Mouse (Mus musculus) ES-Bruce4 (cell line): ENCODE data around the gene Cntn4. TPM values are rescaled to one million over a fixed set of nuclear protein-coding genes. Genes with fewer than 3 reads are reported as not detected.

ENCODE experiments used
- H3K27ac ChIP-seq: 2 replicates; pipeline ENCODE4 v1.5.1; 2012; ENCODE audit warnings: low read length, inconsistent platforms; ENCODE audit not compliant: insufficient read depth
- H3K27me3 ChIP-seq: 2 replicates; pipeline ENCODE4 v1.6.1; 2012; ENCODE audit warnings: mild to moderate bottlenecking, low read length, inconsistent platforms; ENCODE audit not compliant: control insufficient read depth, poor library complexity, insufficient read depth, severe bottlenecking
- H3K36me3 ChIP-seq: 2 replicates; pipeline ENCODE4 v1.6.1; 2012; ENCODE audit warnings: inconsistent platforms, mild to moderate bottlenecking, low read length, moderate library complexity; ENCODE audit not compliant: control insufficient read depth, poor library complexity, insufficient read depth, severe bottlenecking
- H3K4me1 ChIP-seq: one replicate; pipeline ENCODE4 v1.8.1; 2011; ENCODE audit warnings: low read length; ENCODE audit not compliant: control insufficient read depth, insufficient read depth
- H3K4me3 ChIP-seq: 2 replicates; pipeline ENCODE4 v1.5.1; 2011; ENCODE audit warnings: low read depth, mild to moderate bottlenecking, low read length
- H3K9ac ChIP-seq: 2 replicates; pipeline ENCODE4 v1.6.1; 2012; ENCODE audit warnings: low read depth, mild to moderate bottlenecking, inconsistent platforms; ENCODE audit not compliant: poor library complexity, severe bottlenecking
- H3K9me3 ChIP-seq: replicated peaks from 2 replicates; pipeline ENCODE4 v1.6.1; 2012; ENCODE audit warnings: mild to moderate bottlenecking, low read length, inconsistent platforms; ENCODE audit not compliant: control insufficient read depth, poor library complexity, insufficient read depth, severe bottlenecking
- CTCF ChIP-seq: IDR thresholded peaks from one replicate; pipeline ENCODE4 v1.8.1; 2011; ENCODE audit warnings: low read depth, low read length
- EP300 ChIP-seq: IDR thresholded peaks from 2 replicates; pipeline ENCODE4 v1.6.1; 2011; ENCODE audit warnings: low read depth, low read length; ENCODE audit not compliant: insufficient read depth
- POLR2A ChIP-seq: IDR thresholded peaks from one replicate; pipeline ENCODE4 v1.8.1; 2011; ENCODE audit warnings: low read length; ENCODE audit not compliant: insufficient read depth
- polyA plus RNA-seq: library from polyadenylated mRNA; stranded (reverse); fragments of >200 nt; gene quantifications from 2 replicates; pipeline ENCODE4 v1.2.4, GENCODE M21; 2011; ENCODE audit warnings: low read depth; ENCODE audit not compliant: missing spikeins, insufficient read depth, insufficient read length

Gene Cntn4
- polyA plus RNA-seq, 1 experiment, result not detected

- H3K4me1 ChIP-seq, result no peaks in the 10 kb centered on the region
- no peak for TF ChIP-seq EP300
- no peak for TF ChIP-seq POLR2A
- TF ChIP-seq CTCF, result no peak
- H3K27ac ChIP-seq, result no peak overlapping the region
- H3K9ac ChIP-seq, result no peak overlapping the region
- H3K9me3 ChIP-seq, result no peaks in the 10 kb centered on the region
- no peaks in the 10 kb centered on the region for H3K27me3 ChIP-seq
- H3K36me3 ChIP-seq, result no peaks in the 10 kb centered on the region
- H3K4me3 ChIP-seq, result no peak overlapping the region
Measured at GRCm38 (mm10) chr6:106213071-106213470, 535.6 kb downstream of the Cntn4 start.

GRCm38 (mm10) chr6:106237046-106237948 lies 559.8 kb downstream of the Cntn4 start:
- Histone ChIP-seq H3K4me1 (no peaks in the 10 kb centered on the region), H3K27ac (no peak overlapping the region), H3K36me3 (no peaks in the 10 kb centered on the region), H3K9me3 (no peaks in the 10 kb centered on the region), H3K9ac (no peak overlapping the region), H3K27me3 (no peaks in the 10 kb centered on the region), H3K4me3 (no peak overlapping the region)
- TF ChIP-seq EP300 (no peak), CTCF (no peak), POLR2A (no peak)

- no peaks in the 10 kb centered on the region for H3K27me3 ChIP-seq
- no peaks in the 10 kb centered on the region for H3K4me1 ChIP-seq
- H3K4me3 ChIP-seq, result no peak overlapping the region
- no peak overlapping the region for H3K27ac ChIP-seq
- H3K9me3 ChIP-seq, result no peaks in the 10 kb centered on the region
- no peaks in the 10 kb centered on the region for H3K36me3 ChIP-seq
- no peak for TF ChIP-seq EP300
- TF ChIP-seq CTCF, result no peak
- no peak for TF ChIP-seq POLR2A
- no peak overlapping the region for H3K9ac ChIP-seq
Measured at GRCm38 (mm10) chr6:106241553-106241952, 564.1 kb downstream of the Cntn4 start.

GRCm38 (mm10) chr6:106263396-106263795 lies 585.9 kb downstream of the Cntn4 start:
- TF ChIP-seq CTCF (no peak), EP300 (no peak), POLR2A (no peak)
- Histone ChIP-seq H3K4me3 (no peak overlapping the region), H3K36me3 (no peaks in the 10 kb centered on the region), H3K4me1 (no peaks in the 10 kb centered on the region), H3K27ac (no peak overlapping the region), H3K9me3 (no peaks in the 10 kb centered on the region), H3K27me3 (no peaks in the 10 kb centered on the region), H3K9ac (no peak overlapping the region)

GRCm38 (mm10) chr6:106265487-106265886 lies 588.0 kb downstream of the Cntn4 start:
- no peaks in the 10 kb centered on the region for H3K9me3 ChIP-seq
- H3K9ac ChIP-seq, result no peak overlapping the region
- no peaks in the 10 kb centered on the region for H3K4me1 ChIP-seq
- no peaks in the 10 kb centered on the region for H3K36me3 ChIP-seq
- no peaks in the 10 kb centered on the region for H3K27me3 ChIP-seq
- H3K27ac ChIP-seq, result no peak overlapping the region
- TF ChIP-seq EP300 (no peak), CTCF (no peak), POLR2A (no peak)
- no peak overlapping the region for H3K4me3 ChIP-seq

- Histone ChIP-seq H3K27ac (no peak overlapping the region), H3K4me3 (no peak overlapping the region), H3K9ac (no peak overlapping the region), H3K4me1 (no peaks in the 10 kb centered on the region), H3K27me3 (no peaks in the 10 kb centered on the region), H3K9me3 (no peaks in the 10 kb centered on the region), H3K36me3 (no peaks in the 10 kb centered on the region)
- TF ChIP-seq EP300 (no peak), POLR2A (no peak), CTCF (no peak)
Measured at GRCm38 (mm10) chr6:106266304-106266703, 588.8 kb downstream of the Cntn4 start.
